Mouse (Mus musculus): ENCODE measurements around the gene Ppp1cc.
"Not testable (repeated sequence)": the region's sequence is repeated elsewhere in the genome, so short reads cannot be mapped to it uniquely, and the experiment has no call there.

The Ppp1cc gene

DNA sequence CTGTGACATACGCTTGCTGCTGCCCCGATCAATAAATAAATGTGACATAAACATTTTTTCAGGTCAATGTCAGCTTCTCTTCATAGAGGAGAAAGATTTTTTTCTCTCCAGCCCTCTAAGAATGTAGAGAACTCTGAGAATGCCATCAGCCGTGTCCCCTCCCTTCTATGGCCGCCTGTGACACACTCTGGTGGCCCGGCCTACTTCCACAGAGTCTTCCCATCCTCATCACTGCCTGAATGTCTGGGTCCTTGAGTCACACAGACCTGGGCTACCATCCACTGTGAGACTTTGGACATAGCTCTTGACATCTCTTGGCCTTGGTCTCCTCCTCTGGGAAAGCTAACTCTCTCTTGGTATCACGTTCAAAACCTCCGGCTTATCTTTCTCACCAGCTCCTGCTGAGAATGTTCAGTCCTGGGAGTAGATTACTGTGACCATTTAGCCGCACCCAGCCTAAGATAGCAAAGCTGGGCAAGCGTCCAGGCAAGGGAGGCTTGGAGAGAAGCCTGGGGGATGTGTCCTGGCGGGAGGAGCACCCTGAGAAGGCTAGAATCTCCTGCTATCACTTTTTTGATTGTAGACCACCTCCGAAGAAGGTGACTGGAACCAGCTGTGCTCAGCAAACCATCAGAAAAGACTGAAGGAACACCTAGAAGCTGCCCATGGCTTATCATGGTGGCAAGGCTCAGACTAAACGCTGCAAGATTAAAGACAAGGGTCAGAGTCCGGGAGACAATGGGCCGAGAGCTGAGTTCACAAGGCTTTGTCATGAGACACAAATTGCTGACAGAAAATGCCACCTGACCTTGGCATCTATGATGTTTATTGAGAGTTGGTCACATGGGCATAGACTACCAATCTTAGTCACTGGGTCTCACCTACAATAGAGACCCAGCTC is 21.3 kb upstream of the Ppp1cc start:
- DNase-seq (ENCODE audit: extremely low read depth, low read depth): peak; percentile 53

DNA sequence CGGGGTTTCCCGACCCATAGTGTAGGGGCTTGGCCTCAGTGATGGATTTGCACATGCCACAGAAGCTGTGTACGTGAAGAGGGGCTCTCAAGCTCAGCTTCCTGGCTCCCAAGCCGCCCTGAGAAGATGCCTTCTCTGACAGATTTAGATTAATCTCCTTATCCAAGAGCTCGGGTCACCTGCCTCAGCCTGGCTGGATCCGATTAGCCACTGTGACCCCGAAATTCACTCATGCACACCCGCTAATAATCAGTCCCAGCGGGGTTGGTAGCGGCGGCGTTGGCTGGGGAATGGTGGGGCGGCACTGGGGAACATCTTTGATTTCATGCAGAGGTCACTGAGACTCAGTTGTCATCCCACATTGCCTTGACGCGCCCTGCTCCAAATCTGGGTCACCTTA is 19.2 kb upstream of the Ppp1cc start:
- no peak for DNase-seq (ENCODE audit: extremely low read depth, low read depth)

DNA sequence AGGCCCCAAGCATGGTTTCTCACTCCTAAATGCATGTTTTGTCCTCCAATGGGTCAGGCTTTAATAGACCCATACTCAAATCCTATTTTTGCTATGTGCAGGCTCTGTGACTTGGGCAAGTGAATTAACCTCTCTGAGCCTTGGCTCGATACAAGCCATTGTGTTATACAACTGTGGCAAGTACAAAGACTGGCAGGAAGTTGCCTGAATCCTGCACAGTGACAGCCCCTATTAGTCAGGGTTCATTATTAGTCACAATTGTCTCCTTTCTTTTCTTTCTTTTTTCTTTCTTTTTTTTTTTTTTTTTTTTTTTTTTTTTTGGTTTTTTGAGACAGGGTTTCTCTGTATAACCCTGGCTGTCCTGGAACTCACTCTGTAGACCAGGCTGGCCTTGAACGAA is 18.3 kb upstream of the Ppp1cc start:
- DNase-seq (ENCODE audit: extremely low read depth, low read depth): not testable (repeated sequence)

DNA sequence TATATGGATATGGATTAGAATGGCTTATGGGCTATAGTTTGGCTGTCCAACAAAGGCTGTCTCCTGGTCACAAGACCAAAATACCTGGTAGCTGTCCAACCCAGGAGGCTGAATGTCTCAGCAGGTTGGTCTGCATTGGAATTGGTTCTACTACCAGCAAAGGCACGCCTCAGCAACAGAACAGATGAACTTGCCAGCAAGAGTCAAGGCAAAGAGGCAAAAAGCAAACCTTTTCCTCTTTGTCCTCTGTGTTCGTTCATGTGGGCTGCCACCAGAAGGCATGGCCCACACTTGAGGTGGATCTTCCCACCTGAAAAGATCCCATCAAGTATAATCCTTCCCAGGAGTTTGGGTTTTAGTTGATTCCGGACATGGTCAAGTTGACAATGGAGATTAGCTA is 17.4 kb upstream of the Ppp1cc start, which contains the start of gene Ccdc63:
Ccdc63 (minus strand) TSS at position 101 of the 400 bp plus-strand sequence.
- no peak for DNase-seq (ENCODE audit: extremely low read depth, low read depth)

DNA sequence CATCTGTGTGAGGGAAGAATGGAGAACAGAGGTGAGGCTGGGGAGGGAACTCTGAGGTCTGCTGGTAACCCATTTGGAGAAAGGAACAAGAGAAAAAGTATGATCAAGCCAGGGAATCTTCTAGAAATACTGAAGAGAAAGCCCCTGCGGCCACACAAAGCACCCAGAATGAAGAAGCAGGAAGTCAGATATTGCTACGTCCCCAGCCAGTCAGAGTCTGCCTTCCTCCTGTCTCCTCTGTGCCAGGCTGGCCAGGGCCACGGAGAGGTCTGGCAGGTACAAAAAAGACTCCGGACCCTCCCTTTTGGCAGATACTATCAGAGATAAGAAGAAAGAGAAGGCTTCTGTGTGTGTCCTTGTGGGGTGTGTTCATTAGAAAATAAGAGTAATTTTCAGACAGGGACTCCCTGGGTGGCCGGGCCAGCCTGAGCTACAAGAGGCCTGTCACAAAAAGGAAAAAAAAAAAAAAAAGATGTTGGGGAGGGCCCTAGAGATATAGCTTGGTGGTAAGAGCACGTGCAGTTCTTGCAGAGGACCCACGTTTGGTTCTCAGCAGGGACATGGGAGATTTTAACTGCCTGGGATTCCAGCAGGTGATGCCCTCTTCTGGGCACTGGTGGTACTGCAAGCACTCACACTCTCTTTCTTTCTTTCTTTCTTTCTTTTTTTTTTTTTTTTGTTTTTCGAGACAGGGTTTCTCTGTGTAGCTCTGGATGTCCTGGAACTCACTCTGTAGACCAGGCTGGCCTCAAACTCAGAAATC is 15.7 kb upstream of the Ppp1cc start:
- DNase-seq (ENCODE audit: extremely low read depth, low read depth): peak; percentile 74

DNA sequence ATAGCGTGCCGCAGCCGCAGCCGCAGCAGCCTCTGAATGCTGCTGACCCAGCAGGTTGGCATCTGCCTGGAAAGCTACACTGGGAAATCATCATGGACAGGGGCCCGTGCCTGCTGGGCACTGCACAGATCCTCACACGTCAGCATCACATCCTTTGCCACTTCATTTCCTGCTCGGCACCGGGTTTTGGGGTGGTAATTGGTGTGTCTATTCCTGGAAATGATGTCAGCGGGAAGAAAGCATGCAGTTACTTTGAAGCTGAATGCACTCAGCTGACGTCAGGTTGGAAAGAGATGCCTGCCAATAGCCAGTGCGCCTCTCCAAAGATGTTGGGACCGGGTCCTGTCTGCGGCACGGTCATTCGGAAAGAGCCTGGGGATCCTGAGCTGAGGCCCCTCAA is 14.5 kb upstream of the Ppp1cc start:
- no peak for DNase-seq (ENCODE audit: extremely low read depth, low read depth)

DNA sequence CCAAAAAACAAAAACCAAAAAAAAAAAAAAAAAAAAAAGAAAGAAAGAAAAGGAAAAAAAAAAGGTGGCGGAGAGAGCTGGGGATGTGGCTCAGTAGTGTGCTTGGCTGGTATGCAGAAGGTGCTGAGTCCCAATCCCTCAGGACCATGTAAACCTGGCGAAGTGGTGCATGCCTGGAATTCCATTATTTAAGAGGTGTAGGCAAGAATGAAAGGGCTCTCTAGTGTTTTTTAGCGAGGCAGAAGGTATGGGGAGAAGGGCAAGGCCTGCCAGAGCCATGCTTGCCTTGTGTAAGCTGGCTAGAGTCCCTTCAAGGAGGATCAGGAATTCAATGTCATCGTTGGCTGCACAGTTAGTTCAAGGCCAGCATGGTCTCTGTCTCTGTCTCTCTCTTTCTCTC is 13.3 kb upstream of the Ppp1cc start:
- DNase-seq (ENCODE audit: extremely low read depth, low read depth): no peak

DNA sequence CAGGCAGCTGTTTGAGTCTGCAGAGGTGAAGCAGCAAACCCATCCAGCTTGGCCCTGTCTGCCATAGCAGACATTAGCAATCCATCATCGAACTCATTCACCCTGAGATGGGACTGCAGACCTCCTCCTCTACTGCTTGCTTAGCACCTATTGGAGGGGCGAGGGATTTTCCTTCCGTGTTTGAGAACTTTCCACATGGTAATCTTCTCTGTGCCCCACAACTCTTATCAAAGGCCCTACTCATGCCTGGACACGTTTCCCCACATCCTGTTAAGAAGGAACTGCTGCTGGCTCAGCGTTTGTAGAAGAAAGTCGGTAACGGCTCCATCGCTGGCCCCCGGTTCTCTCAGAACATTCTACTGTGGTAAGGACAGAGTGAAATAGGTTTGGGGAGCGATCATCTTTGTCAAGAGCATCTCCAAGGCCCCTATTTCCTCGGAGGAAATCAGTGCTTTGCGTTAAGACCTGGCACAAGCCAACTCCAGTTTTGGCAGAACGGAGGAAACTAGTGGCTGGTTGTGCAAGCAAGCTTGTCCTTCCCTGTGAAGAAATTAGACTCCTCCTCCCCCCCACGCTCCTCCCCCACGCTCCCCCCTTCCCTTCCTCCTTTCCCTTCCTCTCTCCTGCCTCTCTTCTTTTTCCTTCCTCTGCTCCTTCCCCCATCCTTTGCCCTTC is 12.6 kb upstream of the Ppp1cc start:
- peak; percentile 96 for DNase-seq (ENCODE audit: extremely low read depth, low read depth)

DNA sequence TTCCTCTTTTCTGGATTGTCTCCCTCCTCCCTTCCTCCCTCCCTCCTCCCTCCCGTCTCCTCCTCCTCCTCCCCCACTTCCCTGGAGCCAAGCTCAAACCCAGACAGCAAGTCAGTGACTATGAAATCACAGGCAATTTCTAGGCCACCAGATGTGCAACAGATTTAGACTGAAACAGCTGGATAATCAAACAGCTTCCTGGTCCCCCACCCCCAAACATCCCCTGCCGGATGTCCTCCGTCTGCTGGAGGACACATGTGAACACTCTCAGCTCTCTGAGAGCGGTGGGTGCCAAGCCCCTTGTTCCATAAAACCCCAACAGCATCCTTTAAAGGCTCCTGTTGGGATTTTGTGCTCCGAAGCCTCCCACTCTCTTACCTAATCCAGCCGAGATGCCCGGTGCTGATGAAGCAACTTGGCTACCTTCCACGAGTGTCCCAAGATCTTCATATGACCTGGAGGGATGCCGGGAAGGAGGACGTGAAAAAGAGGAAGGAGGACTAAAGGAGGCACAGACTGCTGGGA is 12.0 kb upstream of the Ppp1cc start:
- no peak for DNase-seq (ENCODE audit: extremely low read depth, low read depth)

DNA sequence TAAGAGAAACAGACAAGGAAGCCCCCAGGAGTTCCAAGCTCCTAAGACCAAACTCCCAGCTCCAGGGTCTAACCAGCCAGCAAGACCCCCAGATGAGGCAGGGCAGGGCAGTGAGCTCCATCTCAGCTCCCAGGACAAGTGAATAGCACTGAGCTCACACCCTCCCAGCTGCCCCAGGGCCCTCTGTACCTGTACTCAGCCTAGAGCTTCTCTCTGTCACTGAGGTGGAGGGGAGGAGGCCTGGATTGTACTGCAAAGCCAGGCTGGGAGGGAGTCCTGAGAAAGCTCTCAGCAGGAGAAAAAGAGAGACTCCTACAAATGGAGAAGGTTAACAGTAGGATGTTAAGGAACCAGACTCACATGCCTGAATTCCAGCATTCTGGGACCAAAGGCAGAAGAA is 11.5 kb upstream of the Ppp1cc start:
- DNase-seq (ENCODE audit: extremely low read depth, low read depth): no peak

DNA sequence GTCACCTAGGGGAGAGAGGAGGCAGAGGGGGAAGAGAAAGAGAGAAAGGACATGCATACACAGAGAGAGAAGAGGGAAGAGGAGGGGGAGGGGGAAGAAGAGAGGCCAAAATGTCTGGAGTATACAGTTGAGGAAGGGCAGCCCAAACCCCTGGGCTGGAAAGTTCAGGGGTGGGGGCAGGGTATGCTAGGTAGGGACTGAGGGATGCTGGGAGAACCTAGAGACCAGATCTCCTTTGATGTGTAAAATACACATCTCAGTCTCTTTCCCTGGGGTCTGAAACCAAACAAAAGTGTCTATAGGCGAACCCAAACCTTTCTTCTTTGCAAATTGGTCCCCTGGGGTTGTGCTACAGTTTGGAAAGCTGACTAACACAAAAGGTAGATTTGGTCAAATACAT is 10.0 kb upstream of the Ppp1cc start:
- no peak for DNase-seq (ENCODE audit: extremely low read depth, low read depth)

DNA sequence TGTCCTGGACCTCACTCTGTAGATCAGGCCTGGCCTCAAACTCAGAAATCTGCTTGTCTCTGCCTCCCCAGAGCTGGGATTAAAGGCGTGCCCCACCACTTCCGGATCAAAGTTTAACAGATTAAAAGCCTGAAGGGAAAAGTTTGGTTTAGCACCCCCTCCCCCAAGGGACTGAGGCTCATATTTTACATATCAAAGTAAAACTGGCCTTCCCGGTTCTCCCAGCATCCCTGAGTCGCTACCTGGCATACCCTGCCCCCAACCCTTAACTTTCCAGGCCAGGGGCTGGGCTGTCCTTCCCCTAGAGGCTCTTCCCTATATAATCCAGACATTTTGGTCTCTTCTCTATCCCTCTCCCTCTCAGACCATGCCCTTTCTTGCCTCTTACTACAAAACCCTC is 8.8 kb upstream of the Ppp1cc start:
- DNase-seq (ENCODE audit: extremely low read depth, low read depth): no peak

DNA sequence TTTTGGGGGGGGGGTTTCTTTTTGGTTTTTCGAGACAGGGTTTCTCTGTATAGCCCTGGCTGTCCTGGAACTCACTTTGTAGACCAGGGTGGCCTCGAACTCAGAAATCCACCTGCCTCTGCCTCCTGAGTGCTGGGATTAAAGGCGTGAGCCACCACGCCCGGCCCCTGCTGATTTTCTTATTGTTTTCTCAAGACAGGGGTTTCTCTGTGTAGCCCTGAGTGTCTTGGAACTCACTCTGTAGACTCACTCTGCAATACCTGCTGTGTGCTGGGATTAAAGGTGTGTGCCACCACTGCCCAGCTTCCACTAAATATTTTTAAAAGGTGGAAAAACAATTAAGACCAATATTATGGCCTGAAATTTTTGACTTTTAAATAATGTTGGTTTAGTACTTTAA is 5.6 kb upstream of the Ppp1cc start:
- DNase-seq (ENCODE audit: extremely low read depth, low read depth): not testable (repeated sequence)

DNA sequence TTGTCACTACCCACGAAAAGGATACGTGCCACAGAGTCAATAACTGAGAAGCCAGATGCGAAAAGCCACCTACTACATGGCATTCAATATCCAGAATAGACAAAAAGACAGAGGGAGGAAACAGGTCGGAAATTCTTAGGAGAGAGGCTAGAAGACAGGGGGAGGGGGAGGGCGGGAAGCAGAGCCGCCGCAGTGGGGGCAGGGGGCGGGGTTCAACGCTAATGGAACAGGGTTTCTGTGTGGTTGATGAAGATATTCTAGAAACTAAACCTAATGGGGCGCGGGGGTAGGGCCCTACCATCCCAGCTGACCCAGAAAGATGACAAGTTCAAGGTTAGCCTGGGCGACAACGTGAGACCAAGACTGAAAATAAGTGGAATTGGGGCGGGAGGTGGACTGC is 4.1 kb upstream of the Ppp1cc start:
- DNase-seq (ENCODE audit: extremely low read depth, low read depth): no peak

DNA sequence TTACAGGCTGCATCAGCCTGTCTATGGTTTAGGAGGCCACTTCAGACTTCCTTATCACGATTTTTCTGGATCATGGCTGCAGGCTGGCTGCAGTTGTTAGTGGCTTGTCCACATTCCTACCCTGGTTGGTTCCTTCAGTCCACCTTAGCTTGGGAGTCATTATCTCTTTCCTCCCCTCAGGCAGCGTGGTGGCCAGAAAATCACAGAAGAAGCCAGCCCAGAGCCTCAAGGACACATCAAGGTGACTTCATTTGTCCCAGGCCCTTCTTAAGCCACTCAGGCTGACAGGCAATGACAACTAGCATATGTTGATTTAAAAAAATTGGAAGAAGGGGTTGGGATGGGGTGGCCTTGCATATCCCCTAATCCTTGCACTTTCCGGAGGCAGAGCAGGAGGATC is 3.3 kb upstream of the Ppp1cc start:
- DNase-seq (ENCODE audit: extremely low read depth, low read depth): no peak

DNA sequence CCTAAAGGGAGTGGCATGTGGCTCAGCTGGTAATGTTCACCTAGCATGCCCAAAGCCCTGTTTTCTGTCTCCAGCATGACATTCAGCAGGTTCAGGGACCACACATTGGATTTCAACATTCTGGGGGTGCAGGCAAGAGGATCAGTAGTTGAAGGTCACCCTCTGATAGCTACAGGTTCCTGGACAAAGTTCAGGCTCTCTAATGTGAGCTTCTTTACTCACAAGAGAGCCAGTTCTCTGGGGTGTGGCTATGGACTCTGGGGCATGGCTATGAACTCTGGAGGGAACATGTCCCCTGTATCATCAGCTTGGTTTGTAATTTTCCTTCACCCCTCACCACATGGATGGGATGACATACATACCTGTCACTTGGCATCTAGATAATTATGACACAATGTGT is 2.5 kb upstream of the Ppp1cc start:
- DNase-seq (ENCODE audit: extremely low read depth, low read depth): no peak

DNA sequence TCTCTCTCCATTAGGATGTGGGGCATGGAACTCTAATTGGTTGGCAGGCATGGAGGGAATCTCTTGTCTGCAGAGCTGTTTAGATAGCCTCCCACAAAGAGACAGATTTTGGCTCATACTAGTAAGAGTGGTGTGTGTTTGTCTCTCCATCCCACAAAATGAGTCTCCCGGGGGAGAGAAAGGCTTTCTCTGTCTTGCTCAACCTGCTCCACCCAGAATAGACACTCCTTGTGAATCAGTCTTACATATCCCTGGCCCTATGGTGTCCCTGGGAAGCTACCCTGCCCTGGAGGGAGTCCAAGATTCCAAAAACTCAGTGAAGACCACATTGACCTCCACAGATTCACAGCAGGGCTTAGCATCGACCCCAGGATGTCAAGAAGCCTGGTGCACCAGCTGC is 1.6 kb upstream of the Ppp1cc start:
- DNase-seq (ENCODE audit: extremely low read depth, low read depth): no peak

DNA sequence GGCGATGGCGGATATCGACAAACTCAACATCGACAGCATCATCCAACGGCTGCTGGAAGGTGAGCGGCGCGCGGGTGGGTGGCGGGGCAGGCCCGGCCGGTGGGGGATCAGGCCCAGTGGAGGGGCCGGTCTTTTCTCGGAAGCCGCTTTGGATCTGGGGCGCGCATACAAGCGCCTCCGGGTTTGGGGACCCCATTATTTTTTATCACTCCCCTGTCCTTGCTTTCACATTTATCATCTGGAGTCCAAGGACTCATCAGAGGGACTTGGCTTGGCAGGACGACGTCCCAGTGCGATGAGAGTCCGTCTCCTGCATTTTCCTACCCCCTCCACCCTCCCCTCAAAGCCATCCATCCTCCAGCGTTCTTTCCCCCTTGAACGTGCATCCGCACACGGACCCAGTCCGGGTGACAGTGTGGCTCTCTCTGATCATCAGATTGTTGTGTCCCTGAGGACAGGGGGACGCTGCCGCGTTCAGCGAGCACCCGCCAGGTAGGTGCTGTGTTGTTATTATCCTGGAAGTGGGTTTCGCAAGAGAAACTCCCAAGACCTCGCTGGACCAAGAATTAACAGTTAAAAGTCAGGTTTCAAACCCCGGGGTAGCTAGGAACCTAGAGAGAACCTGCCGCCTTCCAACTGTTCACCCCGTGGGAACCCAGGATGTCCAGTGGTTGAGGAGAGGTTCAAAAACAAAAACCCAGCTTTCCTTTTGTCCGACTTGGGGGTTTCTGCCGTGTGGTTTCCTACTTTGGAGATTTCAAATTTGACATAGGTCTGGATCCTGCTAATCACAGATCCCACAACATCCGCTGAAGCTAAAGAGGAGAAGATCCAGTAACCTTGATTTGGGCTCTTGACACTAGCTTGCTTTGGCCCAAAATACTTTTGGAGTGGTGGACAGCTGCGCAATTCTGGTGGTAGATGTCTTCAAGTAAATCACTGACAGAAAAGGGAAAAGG is 758 bp downstream of the Ppp1cc start:
- DNase-seq (ENCODE audit: extremely low read depth, low read depth): no peak

DNA sequence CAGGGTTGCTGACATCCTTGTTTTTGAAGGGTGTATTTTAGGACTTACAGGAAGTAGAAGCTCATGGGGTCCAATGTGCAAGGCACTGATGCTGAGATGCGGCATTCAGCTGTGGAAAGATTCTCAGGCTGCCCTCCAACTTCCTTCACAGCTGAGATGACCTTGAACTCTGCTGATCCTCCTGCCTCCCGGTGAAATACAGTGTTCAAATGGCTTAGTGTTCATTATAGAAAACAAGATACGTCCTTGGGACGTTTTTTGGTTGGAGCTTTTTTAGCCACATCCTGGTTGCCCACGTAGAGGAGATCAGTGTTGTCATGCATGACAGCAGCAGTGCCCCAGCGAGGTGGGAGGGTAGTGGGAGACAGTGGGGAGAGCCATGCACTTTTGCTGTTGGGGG is 5.1 kb downstream of the Ppp1cc start:
- no peak for DNase-seq (ENCODE audit: extremely low read depth, low read depth)

DNA sequence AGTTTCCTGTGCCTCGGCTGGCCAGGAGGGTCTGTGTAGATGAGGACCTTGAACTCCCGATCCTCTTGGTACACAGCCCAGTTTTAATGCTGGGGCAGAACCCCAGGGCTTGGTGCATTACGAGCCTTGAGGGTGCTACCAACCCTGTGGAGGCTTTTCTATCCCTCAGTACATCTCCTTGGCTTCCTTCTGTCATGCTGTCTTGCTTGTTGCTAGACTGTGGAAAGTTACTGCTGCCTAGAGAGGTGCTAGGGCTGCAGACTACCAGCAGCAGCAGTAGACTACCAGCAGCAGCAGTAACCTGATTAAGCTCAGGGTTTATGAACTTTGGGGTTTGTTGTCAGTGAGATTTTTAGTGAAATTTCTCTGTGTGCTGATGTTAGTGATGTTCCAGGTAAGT is 5.9 kb downstream of the Ppp1cc start:
- DNase-seq (ENCODE audit: extremely low read depth, low read depth): no peak

Measured in MEL-GATA-1-ER (cell line).